Mouse (Mus musculus) C2C12 (cell line): Measurements from ENCODE around the gene Mrpl41.

Experiments
- CTCF ChIP-seq: IDR thresholded peaks from one replicate; pipeline ENCODE4 v1.5.1; 2011; ENCODE audit not compliant: control insufficient read depth, insufficient read depth, insufficient read length
- MAX ChIP-seq: IDR thresholded peaks from one replicate; pipeline ENCODE4 v1.6.1; 2011; ENCODE audit warnings: mild to moderate bottlenecking, control low read depth
- MYOD1 ChIP-seq: IDR thresholded peaks from one replicate; pipeline ENCODE4 v1.6.1; 2011; ENCODE audit warnings: low read depth; ENCODE audit not compliant: control insufficient read depth, insufficient read length

- TF ChIP-seq CTCF: no peak
- no peak for TF ChIP-seq MYOD1
- TF ChIP-seq MAX: peak; percentile 61
These were observed at the start of gene Mrpl41 for GRCm38 (mm10) chr2:24974906-24975703.
